Mouse (Mus musculus) ES-Bruce4 (cell line): ENCODE results near the gene Tmem218.

Source experiments
- CTCF ChIP-seq: IDR thresholded peaks from one replicate; pipeline ENCODE4 v1.8.1; 2011; ENCODE audit warnings: low read depth, low read length
- EP300 ChIP-seq: IDR thresholded peaks from 2 replicates; pipeline ENCODE4 v1.6.1; 2011; ENCODE audit warnings: low read depth, low read length; ENCODE audit not compliant: insufficient read depth
- POLR2A ChIP-seq: IDR thresholded peaks from one replicate; pipeline ENCODE4 v1.8.1; 2011; ENCODE audit warnings: low read length; ENCODE audit not compliant: insufficient read depth

DNA sequence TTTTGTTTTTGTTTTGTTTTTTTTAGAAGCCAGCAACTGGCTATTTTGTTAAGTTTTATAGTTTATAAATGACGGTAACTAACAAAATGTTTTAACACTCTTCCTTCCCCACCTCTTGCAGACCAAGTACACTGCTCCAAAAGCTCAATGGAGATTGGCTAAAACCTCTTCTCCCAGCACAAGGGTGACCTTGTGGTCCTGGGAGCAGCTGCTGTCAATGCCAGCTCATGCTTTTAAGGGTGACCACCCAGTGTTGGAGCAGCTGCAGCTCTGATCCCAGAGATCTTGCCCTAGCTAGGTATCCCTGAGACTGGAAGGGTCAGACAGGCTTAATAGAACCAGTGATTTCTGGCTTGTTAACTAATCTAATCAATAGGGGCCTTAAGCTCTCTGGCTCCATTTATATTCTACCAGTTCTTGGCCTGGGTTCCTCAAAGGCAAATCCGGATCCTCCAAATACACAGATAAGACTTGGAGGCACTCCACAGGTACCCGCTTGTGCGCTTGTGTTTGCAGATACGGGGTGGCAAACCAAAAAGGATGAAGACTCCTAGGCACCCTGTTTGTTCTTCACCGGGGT is 46.6 kb downstream of the Tmem218 start:
- TF ChIP-seq EP300 (no peak), CTCF (no peak), POLR2A (no peak)
